Mouse (Mus musculus): ENCODE data around the gene Tgfb2. TPM values are rescaled to one million over a fixed set of nuclear protein-coding genes. Genes with fewer than 3 reads are reported as not detected.

Tgfb2 gene
- polyA plus RNA-seq, 3 experiments from 2014 or later, result 0.06 to 0.21 TPM; not detected in 1

DNA sequence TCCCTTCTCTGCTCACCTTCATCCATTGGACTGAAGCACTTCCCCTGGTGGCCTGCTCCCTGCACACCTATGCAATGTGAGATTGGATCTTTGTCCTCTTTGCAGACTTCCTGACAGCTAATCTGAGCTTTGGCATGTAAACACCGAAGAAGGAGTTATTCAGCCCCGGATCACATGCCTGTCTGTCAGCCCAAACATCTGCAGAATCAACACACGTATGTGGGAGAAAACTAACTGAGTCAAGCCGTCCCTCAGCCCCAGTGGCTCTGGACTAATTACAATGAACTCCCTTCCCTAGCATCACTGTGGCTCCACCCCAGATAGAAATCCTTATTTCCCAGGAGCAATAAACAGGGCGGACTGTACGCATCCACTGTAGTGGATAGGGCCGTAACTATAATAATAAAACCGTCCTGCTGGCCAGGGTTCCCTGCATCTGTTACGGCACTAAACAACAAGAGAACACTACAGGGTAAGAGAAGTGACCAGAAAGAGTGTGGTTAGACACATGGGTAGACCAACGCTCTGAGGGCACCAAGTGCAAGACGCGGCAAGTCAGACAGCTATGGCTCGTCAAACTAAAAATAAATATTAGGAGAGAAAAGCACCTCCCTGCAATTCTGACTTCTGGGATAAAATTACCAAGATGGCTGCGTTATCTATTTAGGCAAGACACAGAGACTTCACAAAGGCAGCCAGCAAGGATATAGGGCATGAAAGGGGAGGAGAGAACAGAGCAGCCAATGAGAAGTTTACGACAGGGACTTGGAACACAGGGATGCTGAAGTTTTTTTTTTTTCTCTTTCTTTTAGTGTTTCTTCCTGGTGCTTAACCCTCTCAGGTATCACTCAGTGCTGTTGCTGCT lies 3.2 kb downstream of the Tgfb2 start:
- no peak for ATAC-seq

DNA sequence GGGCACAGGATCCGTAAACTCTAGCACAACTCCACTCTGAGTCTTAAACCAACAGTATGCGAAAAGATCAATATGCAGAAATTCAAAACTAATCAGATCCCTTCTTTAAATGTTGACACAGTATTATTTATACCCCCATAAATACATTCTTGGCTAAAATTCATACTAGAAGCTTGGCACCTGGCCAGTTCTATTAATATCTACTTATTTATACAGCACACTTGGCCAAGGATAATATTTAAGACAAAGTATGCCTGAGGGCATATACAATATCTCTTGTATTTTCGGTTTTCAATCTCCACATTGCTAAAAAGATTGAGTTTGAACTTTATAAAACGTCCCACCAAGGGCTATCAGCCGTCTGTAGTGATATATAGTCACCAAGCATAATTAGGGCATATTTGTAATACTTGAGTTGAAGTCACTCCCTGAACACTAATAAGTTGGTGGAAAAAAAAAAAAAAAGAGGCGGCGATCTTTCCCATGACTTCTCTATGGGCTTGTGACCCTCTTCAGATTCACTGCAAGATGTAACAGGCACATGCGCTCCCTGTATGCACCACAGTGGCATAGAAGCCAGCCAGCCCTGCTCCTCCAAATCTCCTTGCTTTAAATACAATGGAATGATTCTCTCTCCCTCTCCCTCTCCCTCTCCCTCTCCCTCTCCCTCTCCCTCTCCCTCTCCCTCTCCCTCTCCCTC lies 4.4 kb downstream of the Tgfb2 start:
- ATAC-seq, result no peak

DNA sequence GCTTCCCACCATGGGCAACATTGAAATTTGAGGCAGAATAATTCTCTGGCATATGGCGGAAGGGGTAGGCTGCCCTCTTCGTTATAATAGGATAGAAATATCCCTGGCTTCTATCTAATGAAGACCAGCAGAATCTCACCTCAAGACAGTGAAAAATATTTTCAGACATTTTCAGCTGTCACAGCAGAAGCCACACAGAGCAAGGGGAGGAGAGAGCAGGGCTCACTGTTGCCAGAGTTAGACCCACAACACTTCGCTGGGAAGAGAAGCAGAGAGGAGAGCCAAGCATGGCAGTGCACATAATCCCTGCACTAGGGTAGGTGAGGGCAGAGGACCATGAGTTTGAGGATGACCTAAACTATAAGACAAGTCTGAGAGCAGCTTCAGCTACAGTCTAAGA lies 5.3 kb downstream of the Tgfb2 start:
- no peak for ATAC-seq

DNA sequence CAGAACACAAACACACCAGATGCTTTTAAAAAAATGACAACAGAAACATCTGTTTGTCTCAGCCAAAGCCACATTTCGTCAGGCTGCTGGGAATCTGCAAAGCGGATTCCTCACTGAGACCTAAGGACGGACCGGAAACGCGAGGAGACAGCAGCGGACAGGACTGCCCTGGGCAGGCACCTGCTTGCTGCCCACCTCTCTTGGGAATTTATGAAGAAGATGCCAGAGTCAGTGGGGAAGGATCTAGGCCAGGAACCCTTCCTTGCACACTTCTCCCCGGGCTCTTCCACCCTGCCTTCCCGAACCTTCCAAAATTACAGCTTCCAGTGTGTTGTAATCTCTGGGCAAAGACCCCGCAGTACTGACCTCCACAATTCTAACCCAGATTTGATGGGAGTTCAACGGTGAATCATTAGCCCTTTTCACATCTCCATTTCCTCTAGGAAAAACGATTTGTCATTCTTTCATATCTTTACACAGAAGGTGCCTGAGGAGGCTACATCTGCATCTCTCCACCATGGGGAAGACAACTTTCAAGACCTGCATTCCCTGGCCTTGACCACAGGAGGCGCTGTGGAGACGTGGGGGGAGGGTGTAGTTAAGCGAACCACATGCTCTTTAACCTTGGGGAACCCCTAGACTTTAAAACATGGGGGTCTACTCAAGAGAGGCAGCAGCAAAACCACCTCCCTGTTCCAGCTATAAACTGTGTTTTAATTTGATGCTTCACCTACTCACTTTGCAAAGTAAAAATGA lies 7.0 kb downstream of the Tgfb2 start:
- no peak for ATAC-seq

DNA sequence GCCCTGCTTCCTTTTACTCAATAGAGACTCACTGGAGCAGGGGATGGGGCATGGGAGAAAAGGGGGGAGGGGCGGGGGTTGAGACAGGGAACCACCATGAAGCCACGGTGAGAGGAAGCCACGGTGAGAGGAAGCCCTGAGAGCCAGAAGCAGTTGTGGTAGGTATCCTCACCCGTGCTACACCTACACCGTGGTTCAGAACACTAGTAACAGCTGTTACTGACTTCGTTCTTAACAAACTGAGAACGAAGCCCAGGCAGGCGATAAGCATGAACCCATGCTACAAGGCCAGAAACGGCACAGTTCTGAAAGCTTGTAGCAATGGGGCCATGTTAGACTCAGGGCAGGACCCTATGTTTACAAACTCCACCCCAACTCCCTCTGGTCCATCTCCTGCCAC lies 9.6 kb downstream of the Tgfb2 start:
- ATAC-seq, result no peak

DNA sequence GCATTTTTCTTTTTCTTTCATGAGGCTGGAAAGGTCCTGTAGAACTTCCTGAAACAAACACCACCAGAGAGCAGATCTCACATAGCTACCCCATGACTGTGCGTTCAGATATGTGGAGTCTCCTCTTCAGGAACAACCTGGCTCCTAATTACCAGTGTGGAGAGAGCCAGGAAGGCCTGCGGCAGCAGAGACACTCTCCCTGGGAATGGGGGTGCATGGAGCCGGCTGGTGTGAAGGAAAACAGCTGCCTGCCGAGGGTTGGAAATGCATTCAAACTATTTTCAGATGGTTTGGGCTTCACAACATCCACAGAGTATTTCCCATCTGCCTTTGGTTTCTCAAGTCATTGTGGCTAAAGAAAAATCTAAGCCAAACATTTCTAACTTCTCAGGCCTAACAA lies 10.4 kb downstream of the Tgfb2 start:
- no peak for ATAC-seq

DNA sequence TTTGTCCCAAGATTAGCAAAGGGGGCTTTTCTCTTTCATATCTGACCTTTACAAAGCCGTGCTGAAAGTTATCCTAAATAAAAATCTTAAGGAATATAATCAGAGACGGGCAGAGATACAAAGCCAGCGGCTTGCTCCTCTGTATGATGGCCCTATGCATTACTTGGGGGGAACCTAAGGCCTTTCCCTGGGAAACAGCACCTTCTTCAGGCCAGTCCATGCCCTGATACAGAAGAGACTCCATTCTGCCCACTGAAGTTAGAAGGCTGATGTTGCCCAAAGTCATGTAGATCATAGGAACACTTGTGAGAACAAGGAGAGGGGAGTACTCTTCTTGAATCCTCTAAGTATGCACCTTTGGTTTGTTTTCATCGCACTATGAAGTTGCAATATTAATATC lies 13.4 kb downstream of the Tgfb2 start:
- no peak for ATAC-seq

DNA sequence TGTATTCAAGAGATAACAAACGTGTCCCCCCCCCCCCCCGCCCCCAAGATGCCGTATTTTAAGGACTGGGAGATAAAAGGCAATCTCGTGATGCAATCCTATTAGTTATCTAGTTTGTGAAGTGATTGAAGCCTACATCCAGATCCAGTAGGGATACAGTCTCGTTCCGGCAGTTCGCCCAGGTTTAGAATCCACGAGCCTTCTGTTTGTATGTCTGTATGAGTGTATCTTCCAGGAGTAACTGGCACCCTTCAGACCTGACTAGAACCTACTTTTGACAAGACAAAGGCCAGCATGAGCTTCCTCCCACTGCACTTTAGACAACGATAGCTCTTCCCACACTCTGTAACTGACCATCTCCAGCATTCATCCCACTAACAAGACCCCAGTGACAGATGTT lies 14.1 kb downstream of the Tgfb2 start:
- no peak for ATAC-seq

DNA sequence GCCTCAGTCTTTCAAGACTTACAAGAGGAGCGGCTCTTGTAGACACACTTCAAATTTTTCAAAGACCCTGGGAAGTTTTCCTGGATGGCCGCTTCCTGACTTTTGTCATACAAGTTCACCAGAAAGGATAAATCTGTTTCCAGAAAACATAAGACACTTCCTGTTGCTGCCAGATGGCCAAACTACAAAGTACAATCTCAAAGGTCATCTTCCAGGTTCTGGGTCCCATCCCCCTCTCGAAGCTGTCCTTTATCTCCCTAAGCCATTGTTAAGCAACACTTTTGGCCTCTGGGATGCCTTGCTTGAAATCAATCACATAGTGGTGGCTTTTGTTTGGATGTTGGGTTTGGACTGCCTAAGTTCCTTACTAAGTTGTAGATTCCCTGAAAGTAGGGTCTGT lies 21.7 kb downstream of the Tgfb2 start:
- no peak for ATAC-seq

DNA sequence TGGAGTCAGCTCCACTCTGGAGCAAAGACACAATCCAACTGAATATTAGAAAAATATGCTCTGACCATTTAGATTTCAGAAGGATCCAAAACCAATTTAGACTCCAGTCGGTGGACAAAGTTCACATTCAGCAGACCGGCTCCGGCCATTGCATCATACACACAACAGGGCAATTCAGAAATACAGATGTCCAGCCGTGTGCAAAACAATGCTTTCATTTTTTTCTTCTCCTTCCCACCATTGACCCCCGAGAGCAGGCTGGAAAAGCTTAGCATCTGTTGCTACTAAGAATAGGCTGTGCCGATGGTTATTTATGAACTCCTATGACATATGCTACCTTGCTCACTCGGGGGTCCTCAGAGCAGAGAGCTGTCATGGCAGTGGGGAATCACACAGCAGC lies 23.2 kb downstream of the Tgfb2 start:
- no peak for ATAC-seq

DNA sequence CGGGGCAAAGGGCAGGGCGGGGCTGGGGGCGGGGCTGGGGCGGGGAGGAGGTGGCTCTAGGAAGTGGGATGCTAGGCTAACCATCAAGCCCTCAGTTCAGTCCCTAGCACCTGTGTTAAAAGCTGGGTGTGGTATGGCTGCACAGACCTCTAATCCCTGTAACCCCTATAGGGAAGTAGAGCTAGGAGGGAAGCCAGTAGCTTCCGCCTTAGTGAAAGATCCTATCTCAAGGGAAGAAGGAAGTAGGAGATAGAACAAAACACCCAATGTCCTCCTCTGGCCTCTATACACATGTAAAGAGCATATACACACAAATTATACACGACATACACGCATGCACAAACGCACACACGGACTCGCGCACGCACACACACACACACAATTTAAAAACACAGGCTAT lies 28.2 kb downstream of the Tgfb2 start:
- ATAC-seq, result no peak

DNA sequence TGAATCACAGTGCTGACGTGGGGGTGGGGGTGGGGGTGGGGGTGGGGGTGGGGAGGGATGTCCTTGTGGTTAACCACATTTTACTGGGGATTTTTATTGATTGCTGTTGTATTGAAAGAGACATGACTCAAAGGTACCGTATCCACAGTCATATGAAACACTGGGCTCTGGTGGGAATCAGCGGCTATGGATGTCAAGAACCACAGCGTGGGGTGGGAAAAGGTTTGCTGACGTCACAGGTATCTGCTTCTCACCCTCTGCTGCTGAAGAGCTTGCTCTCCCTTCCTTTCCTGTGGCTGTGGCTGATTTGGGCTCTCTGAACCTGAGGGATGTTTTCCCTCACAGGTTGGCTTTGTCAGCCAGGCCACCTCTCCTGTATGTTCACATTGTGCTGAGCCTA lies 29.6 kb downstream of the Tgfb2 start:
- ATAC-seq, result no peak

DNA sequence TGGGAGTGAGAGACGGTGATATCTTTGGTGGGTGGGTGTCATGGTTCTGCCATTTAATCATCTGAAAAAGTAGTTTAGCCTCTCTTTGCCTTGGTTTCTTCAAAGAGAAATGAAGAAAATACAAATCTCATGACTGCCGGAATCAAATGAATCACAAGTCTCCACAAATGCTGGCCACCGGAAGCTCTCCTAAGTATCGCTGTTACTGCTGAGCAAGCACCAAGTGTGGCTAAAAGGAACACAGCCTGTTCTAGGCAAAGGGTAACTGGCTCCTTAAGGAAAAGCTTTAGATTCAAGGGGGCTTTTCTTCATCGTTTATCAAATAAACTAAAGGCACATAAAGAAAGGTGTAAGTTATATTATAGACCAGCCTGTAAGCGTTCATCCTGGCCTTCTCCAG lies 30.5 kb downstream of the Tgfb2 start:
- ATAC-seq, result no peak

DNA sequence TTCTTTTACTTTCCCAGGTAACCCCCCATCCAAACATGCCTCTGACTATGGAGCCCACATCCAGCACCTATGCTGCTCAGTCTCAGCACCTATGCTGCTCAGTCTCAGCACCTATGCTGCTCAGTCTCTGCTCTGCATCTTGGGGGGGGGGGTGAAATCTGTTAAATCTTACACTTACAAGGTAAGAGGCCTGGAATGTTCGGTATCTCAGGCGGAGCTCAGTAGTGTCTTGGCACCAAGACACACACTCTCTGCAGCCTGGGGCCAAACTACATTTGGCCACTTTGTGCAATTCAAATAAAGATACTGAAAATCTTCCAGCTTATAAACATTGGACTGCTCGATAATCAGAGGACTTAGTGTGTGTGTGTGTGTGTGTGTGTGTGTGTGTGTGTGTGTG lies 31.2 kb downstream of the Tgfb2 start:
- no peak for ATAC-seq

DNA sequence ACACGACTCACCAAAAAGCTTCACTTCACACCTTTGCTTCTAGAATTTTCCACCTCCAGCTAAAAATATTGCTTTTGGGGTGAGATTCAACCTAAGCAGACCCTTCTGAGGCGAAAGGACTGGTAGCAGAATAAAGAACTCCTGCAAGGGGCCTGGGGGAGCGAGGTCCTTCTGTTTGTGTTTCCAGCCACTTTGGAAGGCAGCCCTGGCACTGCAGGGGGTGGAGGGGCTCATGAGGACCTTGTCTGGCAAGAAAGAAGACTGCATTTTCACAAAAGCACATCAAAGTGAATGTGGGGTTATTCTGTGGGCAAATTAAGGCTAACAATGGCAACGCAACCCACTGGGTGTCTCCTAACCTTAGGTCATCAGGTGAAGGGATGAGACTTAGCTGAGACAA lies 32.6 kb downstream of the Tgfb2 start:
- ATAC-seq, result no peak

DNA sequence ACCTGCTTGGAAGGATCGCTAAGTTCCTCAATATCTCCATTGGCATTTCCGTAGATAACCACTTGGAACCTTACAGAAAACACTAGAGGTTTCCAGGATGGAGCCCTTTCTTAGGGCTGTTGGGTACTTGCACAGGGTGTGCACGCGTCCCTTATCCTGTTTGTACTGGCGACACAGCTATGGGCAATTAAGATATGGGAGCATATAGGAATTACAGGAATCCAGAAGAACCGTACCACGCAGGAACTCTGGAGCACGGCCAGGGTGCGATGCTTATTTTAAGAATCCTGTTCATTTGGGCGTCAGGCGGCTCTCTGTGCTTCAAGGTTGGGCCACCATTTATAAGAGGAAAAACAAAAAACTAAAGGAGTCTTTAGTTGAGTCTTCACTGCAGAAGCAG lies 42.4 kb downstream of the Tgfb2 start:
- ATAC-seq, result no peak

DNA sequence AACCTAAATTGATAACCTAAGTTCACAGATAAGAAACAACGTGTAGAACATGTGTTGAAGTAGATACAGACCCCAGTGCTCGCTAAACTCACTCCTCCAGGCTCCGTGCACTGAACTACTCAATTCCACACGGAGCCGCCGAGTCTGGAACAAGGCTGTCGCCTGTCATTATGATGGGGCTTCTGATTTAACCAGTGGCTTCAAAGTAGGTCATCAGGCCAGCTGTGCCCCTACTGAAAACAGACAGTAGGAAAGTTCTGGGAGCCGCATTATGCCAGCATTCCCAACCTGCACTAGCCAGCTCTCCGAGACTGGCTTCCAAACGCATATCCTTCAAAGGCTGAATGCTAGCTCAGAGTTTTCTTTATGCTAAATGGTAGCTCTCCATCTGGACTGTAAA lies 42.8 kb downstream of the Tgfb2 start:
- ATAC-seq, result no peak

DNA sequence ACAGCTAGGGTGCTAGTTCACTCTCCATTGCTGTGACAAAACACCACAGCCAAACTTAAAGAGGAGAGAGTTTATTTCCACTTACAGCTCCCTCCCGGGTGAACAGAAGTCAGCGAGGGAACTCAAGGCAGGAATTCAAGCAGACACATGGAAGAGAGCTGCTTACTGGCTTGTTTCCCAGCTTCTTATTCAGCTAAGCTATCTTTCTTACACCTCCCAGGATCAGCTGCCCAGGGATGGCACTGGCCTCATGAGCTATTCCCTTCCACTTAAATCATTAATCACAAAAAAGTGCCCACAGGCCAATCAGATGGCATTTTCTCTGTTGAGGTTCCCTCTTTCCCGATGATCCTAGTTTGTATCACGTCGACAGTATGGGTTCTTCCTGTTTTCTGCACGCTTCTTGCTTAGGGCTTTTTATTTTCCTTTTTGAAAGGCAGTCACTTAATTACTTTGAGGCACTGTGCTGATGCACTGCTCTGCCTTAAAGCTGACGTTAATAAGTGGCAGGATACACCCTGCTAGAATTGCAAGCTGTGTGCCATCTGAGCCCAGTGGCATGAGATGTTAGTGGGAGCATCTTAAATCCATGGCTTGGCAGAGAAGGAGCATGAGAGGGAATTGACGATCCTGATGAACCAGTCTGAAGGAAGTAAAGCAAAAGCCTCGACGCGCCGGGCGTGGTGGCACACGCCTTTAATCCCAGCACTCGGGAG lies 44.4 kb downstream of the Tgfb2 start:
- ATAC-seq, result no peak

DNA sequence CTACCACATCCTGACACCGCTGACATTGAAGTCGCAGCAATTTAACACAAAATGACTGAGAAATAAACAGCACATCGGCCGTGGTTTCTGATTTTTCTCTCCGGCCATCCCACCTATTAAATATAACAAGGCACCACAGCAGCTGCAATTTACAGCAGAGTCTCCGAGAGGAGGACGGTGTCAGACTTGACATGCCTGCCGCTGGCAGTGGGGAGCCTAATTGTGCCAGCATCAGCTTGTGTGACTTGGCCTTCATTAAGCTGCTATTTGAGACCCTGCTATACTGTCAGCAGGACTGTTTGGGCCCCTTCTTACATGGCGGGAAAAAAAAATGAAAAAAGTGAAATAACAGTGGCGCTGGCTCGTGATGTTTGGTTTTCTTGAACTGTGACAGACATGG lies 47.0 kb downstream of the Tgfb2 start:
- ATAC-seq, result no peak

DNA sequence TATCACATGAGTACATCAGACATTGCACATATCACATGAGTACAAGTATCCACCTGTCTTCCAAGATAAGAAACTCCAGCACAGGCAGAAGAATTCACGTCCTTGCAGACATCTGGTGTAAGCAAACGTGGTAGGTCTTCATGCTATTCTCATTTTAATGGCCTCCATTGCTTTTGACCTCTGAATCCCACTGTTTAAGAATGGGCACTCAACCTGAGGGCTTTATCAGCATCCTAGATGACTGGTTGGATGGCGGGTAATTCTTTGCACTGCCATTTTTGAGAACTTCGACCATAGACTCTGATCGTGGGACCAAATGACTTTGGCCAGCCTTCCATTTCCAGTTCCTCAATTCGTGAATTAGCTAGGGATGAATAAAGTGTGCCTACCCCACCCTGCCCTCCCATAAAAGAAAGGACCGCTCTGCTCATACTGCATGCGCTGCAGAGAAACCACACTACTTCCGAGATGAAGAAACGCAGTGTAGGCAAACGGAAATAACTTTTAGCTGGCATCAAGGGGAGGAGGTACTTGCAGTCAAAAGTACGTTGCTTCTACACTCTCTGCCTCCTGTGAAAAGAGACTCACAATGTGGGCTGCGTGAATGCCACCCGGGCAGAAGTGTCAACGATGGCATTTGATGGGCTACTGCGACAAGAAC lies 48.1 kb downstream of the Tgfb2 start:
- ATAC-seq, result no peak

DNA sequence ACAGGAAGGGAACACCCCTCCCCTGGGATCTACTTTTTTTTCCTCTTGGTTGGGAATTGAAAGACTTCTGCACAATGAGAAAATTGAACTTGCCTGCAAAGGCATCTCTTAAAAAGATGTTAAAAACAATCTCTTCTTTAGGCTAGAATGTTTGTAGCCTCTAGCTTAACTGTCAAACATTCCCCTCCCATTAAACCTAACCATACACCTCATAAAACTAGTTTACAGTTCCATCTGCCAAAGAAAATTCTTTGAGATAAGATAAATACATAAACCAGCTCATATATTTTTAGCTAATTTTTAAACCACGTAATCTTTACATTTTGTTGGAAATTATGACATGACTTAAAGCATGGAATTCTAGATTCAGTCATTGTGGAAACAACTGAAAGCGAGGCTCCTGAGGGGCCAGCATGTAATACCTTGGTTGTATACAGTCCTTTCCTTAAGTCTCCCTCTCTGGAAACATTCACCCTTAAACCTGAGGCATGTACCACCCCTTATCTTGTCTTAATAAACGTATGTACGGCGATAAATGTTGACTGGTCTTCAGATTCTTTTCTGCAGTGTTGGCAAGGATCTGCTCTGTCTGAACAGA lies 49.0 kb downstream of the Tgfb2 start:
- ATAC-seq, result no peak

DNA sequence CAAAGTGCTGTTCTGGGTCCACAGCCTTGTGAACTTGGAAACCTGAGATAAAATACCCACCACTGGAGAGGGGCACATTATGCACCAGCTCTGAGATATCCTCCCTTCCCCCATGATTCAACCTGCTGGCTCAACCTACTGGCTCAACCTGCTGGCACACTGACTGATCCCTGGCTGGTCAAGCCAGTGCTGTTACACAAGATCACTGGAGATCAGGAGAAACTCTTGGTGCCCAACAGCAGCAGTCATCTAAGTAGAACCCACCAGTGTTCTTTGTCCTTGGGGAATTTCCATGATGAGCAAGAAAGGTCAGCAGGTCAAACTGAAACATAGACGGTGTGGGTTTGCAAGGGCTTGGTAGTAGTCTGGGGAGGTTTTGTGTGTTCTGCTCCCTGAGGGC lies 49.6 kb downstream of the Tgfb2 start:
- no peak for ATAC-seq
